Mouse (Mus musculus): ENCODE measurements around the gene Edc4. TPM values are rescaled to one million over a fixed set of nuclear protein-coding genes. Genes with fewer than 3 reads are reported as not detected.

Edc4 gene
- polyA plus RNA-seq, 1 experiment = 31.3 TPM

DNA sequence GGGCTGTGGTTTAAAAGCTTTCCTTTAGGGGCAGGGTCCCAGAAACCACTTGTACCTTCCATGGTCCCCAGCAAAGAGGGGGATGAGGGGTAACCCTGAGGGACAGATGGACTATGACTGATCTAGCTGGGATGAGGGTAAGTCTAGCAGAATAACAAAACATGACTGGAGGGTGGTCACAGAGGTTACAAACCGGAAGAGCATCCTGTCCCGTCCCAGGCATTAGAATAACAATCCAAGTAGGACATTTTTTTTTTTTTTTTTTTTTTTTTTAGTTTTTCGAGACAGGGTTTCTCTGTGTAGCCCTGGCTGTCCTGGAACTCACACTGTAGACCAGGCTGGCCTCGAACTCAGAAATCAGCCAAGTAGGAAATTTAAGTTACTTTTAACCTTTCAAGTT lies 30.7 kb upstream of the Edc4 start:
- Histone ChIP-seq H3K79me2 (ENCODE audit: control insufficient read depth, insufficient read depth) (peaks cover 28% of the 10 kb centered on the region), H3K27me3 (ENCODE audit: control insufficient read depth, insufficient read depth, insufficient read length) (no peaks in the 10 kb centered on the region), H3K36me3 (ENCODE audit: control insufficient read depth, insufficient read depth) (peaks cover 34% of the 10 kb centered on the region), H3ac (ENCODE audit: control insufficient read depth, insufficient read length, low read depth) (no peak overlapping the region), H3K4me3 (ENCODE audit: insufficient read depth, poor library complexity, severe bottlenecking) (no peak overlapping the region), H3K79me3 (ENCODE audit: low read depth) (peaks cover 8% of the 10 kb centered on the region)
- TF ChIP-seq CEBPB (IDR thresholded peaks at IDR 0.05; ENCODE audit: low read depth) (no peak), MAX (IDR thresholded peaks at IDR 0.05) (no peak), USF1 (IDR thresholded peaks at IDR 0.05; ENCODE audit: low read depth) (no peak), FOSL1 (IDR thresholded peaks at IDR 0.05; ENCODE audit: insufficient read depth, low read length, poor library complexity, severe bottlenecking) (no peak), MYOG (IDR thresholded peaks at IDR 0.05; ENCODE audit: control insufficient read depth, extremely low read depth, insufficient read length) (no peak), MYOD1 (IDR thresholded peaks at IDR 0.05; ENCODE audit: control insufficient read depth, insufficient read length, low read depth) (no peak), CTCF (IDR thresholded peaks at IDR 0.05; ENCODE audit: control insufficient read depth, insufficient read depth, insufficient read length) (no peak)

GRCm38 (mm10) chr8:105850611-105851010 lies 30.1 kb upstream of the Edc4 start:
- Histone ChIP-seq H3K27me3 (ENCODE audit: control insufficient read depth, insufficient read depth, insufficient read length) (no peaks in the 10 kb centered on the region), H3ac (ENCODE audit: control insufficient read depth, insufficient read length, low read depth) (peak overlapping the region; percentile 30), H3K79me2 (ENCODE audit: control insufficient read depth, insufficient read depth) (peaks cover 34% of the 10 kb centered on the region), H3K79me3 (ENCODE audit: low read depth) (peaks cover 8% of the 10 kb centered on the region), H3K4me3 (ENCODE audit: insufficient read depth, poor library complexity, severe bottlenecking) (peak overlapping the region; percentile 28), H3K36me3 (ENCODE audit: control insufficient read depth, insufficient read depth) (peaks cover 31% of the 10 kb centered on the region)
- TF ChIP-seq CEBPB (IDR thresholded peaks at IDR 0.05; ENCODE audit: low read depth) = no peak
- TF ChIP-seq MYOD1 (IDR thresholded peaks at IDR 0.05; ENCODE audit: control insufficient read depth, insufficient read length, low read depth) = no peak
- no peak for TF ChIP-seq CTCF (IDR thresholded peaks at IDR 0.05; ENCODE audit: control insufficient read depth, insufficient read depth, insufficient read length)
- TF ChIP-seq MYOG (IDR thresholded peaks at IDR 0.05; ENCODE audit: control insufficient read depth, extremely low read depth, insufficient read length) = no peak
- TF ChIP-seq MAX (IDR thresholded peaks at IDR 0.05) = no peak
- TF ChIP-seq USF1 (IDR thresholded peaks at IDR 0.05; ENCODE audit: low read depth) = no peak
- no peak for TF ChIP-seq FOSL1 (IDR thresholded peaks at IDR 0.05; ENCODE audit: insufficient read depth, low read length, poor library complexity, severe bottlenecking)

- peaks cover 45% of the 10 kb centered on the region for H3K79me2 ChIP-seq (ENCODE audit: control insufficient read depth, insufficient read depth)
- TF ChIP-seq FOSL1 (IDR thresholded peaks at IDR 0.05; ENCODE audit: insufficient read depth, low read length, poor library complexity, severe bottlenecking) (no peak), MAX (IDR thresholded peaks at IDR 0.05) (peak; percentile 49)
- peaks cover 22% of the 10 kb centered on the region for H3K36me3 ChIP-seq (ENCODE audit: control insufficient read depth, insufficient read depth)
- H3K4me3 ChIP-seq (ENCODE audit: insufficient read depth, poor library complexity, severe bottlenecking) = peak overlapping the region; percentile 93
- peaks cover 19% of the 10 kb centered on the region for H3K79me3 ChIP-seq (ENCODE audit: low read depth)
- peak overlapping the region; percentile 82 for H3ac ChIP-seq (ENCODE audit: control insufficient read depth, insufficient read length, low read depth)
- no peaks in the 10 kb centered on the region for H3K27me3 ChIP-seq (ENCODE audit: control insufficient read depth, insufficient read depth, insufficient read length)
Measured at GRCm38 (mm10) chr8:105851651-105852143, 29.0 kb upstream of the Edc4 start.

DNA sequence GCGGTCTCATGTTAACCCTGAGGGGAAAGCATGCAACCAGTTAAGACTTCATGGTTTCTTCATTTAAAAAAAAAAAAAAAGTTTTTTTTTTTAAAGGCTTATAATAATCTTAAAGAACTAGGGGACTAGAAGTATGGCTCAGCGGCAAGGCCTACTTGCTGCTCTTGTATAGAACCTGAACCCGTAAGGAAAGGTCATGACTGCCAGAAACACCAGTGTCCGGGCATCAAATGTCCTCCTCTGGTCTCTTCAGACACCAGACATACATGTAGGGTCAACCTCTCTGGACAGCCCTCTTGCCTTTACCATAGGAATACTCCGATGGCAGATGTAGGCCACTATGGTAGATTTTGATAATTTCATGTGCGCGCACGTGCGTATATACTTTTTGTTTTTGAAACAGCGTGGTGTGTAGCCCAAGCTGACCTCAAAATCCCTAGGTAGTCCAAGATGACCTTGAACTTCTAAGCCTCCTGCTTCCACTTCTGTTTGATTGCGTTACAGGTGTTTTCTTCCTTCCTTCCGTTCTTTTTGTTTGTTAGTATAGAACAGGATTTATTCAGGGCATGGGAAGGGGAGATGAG lies 28.4 kb upstream of the Edc4 start:
- H3K79me2 ChIP-seq (ENCODE audit: control insufficient read depth, insufficient read depth) = peaks cover 50% of the 10 kb centered on the region
- H3K36me3 ChIP-seq (ENCODE audit: control insufficient read depth, insufficient read depth) = peaks cover 17% of the 10 kb centered on the region
- H3K4me3 ChIP-seq (ENCODE audit: insufficient read depth, poor library complexity, severe bottlenecking) = no peak overlapping the region
- H3K79me3 ChIP-seq (ENCODE audit: low read depth) = peaks cover 24% of the 10 kb centered on the region
- H3K27me3 ChIP-seq (ENCODE audit: control insufficient read depth, insufficient read depth, insufficient read length) = no peaks in the 10 kb centered on the region
- no peak for TF ChIP-seq USF1 (IDR thresholded peaks at IDR 0.05; ENCODE audit: low read depth)
- TF ChIP-seq MYOD1 (IDR thresholded peaks at IDR 0.05; ENCODE audit: control insufficient read depth, insufficient read length, low read depth) = no peak
- no peak for TF ChIP-seq MYOG (IDR thresholded peaks at IDR 0.05; ENCODE audit: control insufficient read depth, extremely low read depth, insufficient read length)
- no peak for TF ChIP-seq FOSL1 (IDR thresholded peaks at IDR 0.05; ENCODE audit: insufficient read depth, low read length, poor library complexity, severe bottlenecking)
- TF ChIP-seq CEBPB (IDR thresholded peaks at IDR 0.05; ENCODE audit: low read depth) = no peak
- no peak for TF ChIP-seq CTCF (IDR thresholded peaks at IDR 0.05; ENCODE audit: control insufficient read depth, insufficient read depth, insufficient read length)
- TF ChIP-seq MAX (IDR thresholded peaks at IDR 0.05) = no peak
- H3ac ChIP-seq (ENCODE audit: control insufficient read depth, insufficient read length, low read depth) = no peak overlapping the region

- Histone ChIP-seq H3ac (ENCODE audit: control insufficient read depth, insufficient read length, low read depth) (no peak within 1 kb of the TSS), H3K36me3 (ENCODE audit: control insufficient read depth, insufficient read depth) (peaks cover 18% of the 10 kb centered on the region), H3K27me3 (ENCODE audit: control insufficient read depth, insufficient read depth, insufficient read length) (no peaks in the 10 kb centered on the region), H3K79me3 (ENCODE audit: low read depth) (peaks cover 31% of the 10 kb centered on the region), H3K79me2 (ENCODE audit: control insufficient read depth, insufficient read depth) (peaks cover 60% of the 10 kb centered on the region), H3K4me3 (ENCODE audit: insufficient read depth, poor library complexity, severe bottlenecking) (no peak within 1 kb of the TSS)
- TF ChIP-seq MYOD1 (IDR thresholded peaks at IDR 0.05; ENCODE audit: control insufficient read depth, insufficient read length, low read depth) (no peak), MYOG (IDR thresholded peaks at IDR 0.05; ENCODE audit: control insufficient read depth, extremely low read depth, insufficient read length) (no peak), CEBPB (IDR thresholded peaks at IDR 0.05; ENCODE audit: low read depth) (no peak), FOSL1 (IDR thresholded peaks at IDR 0.05; ENCODE audit: insufficient read depth, low read length, poor library complexity, severe bottlenecking) (no peak), MAX (IDR thresholded peaks at IDR 0.05) (no peak), USF1 (IDR thresholded peaks at IDR 0.05; ENCODE audit: low read depth) (no peak), CTCF (IDR thresholded peaks at IDR 0.05; ENCODE audit: control insufficient read depth, insufficient read depth, insufficient read length) (no peak)
Measured at GRCm38 (mm10) chr8:105853178-105853577, 27.5 kb upstream of the Edc4 start, which contains the start of gene Cenpt. Cenpt (minus strand) TSS chr8:105853278.

DNA sequence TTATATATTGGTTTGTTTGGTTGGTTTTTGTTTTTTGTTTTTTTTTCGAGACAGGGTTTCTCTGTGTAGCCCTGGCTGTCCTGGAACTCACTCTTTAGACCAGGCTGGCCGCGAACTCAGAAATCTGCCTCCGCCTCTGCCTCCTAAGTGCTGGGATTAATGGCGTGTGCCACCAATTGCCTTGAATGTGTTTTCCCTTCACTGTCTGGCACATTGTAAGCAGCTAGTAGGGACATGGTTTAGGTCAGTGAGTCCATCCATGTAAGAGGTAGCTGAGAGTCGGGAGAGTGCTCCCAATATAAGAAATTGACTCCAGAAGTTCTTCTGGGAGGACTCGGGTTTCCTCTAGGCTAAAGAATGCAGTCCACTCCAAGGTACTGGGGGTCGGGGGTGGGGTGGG lies 26.4 kb upstream of the Edc4 start:
- Histone ChIP-seq H3K4me3 (ENCODE audit: insufficient read depth, poor library complexity, severe bottlenecking) (peak overlapping the region; percentile 11), H3K79me3 (ENCODE audit: low read depth) (peaks cover 31% of the 10 kb centered on the region), H3ac (ENCODE audit: control insufficient read depth, insufficient read length, low read depth) (no peak overlapping the region), H3K27me3 (ENCODE audit: control insufficient read depth, insufficient read depth, insufficient read length) (no peaks in the 10 kb centered on the region), H3K36me3 (ENCODE audit: control insufficient read depth, insufficient read depth) (peaks cover 8% of the 10 kb centered on the region), H3K79me2 (ENCODE audit: control insufficient read depth, insufficient read depth) (peaks cover 69% of the 10 kb centered on the region)
- TF ChIP-seq MYOG (IDR thresholded peaks at IDR 0.05; ENCODE audit: control insufficient read depth, extremely low read depth, insufficient read length) (no peak), MAX (IDR thresholded peaks at IDR 0.05) (no peak), FOSL1 (IDR thresholded peaks at IDR 0.05; ENCODE audit: insufficient read depth, low read length, poor library complexity, severe bottlenecking) (no peak), CTCF (IDR thresholded peaks at IDR 0.05; ENCODE audit: control insufficient read depth, insufficient read depth, insufficient read length) (no peak), MYOD1 (IDR thresholded peaks at IDR 0.05; ENCODE audit: control insufficient read depth, insufficient read length, low read depth) (no peak), USF1 (IDR thresholded peaks at IDR 0.05; ENCODE audit: low read depth) (no peak), CEBPB (IDR thresholded peaks at IDR 0.05; ENCODE audit: low read depth) (no peak)
